Mouse (Mus musculus) embryonic facial prominence, embryonic 10.5 days (tissue): ENCODE measurements around the gene Folr2. TPM values are rescaled to one million over a fixed set of nuclear protein-coding genes. Genes with fewer than 3 reads are reported as not detected.

Experiments
- DNase-seq: peaks from one replicate; pipeline ENCODE4 v3.0.0-alpha.2; 2017; ENCODE audit warnings: low spot score
- H3K27ac ChIP-seq: fragments of 300-500 bp; sonication (generic); replicated peaks from 2 replicates; pipeline ENCODE4 v1.5.1; 2016; ENCODE audit warnings: mild to moderate bottlenecking
- H3K27me3 ChIP-seq: fragments of 300-500 bp; sonication (generic); replicated peaks from 2 replicates; pipeline ENCODE4 v1.6.1; 2016; ENCODE audit warnings: low read depth, mild to moderate bottlenecking; ENCODE audit not compliant: poor library complexity, severe bottlenecking
- H3K36me3 ChIP-seq: fragments of 300-500 bp; sonication (generic); replicated peaks from 2 replicates; pipeline ENCODE4 v1.6.1; 2016; ENCODE audit warnings: mild to moderate bottlenecking, moderate library complexity
- H3K4me1 ChIP-seq: fragments of 300-500 bp; sonication (generic); 2 replicates; pipeline ENCODE4 v1.6.1; 2016
- H3K4me3 ChIP-seq: fragments of 300-500 bp; sonication (generic); 2 replicates; pipeline ENCODE4 v1.5.1; 2016; ENCODE audit warnings: mild to moderate bottlenecking, moderate library complexity
- H3K9me3 ChIP-seq: fragments of 300-500 bp; sonication (generic); 2 replicates; pipeline ENCODE4 v1.6.1; 2016; ENCODE audit warnings: mild to moderate bottlenecking
- WGBS: fragments of 180-500 bp; shearing (Covaris S2); methylation state at CpG from one replicate; pipeline ENCODE4 v1.1.7; 2016; 5-methylcytosine and 5-hydroxymethylcytosine counted together
- polyA plus RNA-seq: library from polyadenylated mRNA; unstranded; fragments of >200 nt; fragmentation: Nextera tagmentation; extraction: Ambion mirVana; gene quantifications from 2 replicates; pipeline ENCODE4 v1.2.1, GENCODE M21; 2016

Folr2 gene
- 0.49 TPM in 1 of 2 replicates, not detected in the other for polyA plus RNA-seq

- WGBS: 92% methylated on average over 4 of the region's 4 CpGs
These were observed at the start of gene Folr2 for GRCm38 (mm10) chr7:101857094-101857493. Gene Folr2, minus strand, starts transcription at chr7:101857194.

GRCm38 (mm10) chr7:101906696-101907095 is 49.7 kb upstream of the Folr2 start:
- Histone ChIP-seq H3K4me1 (peaks cover 21% of the 10 kb centered on the region), H3K36me3 (peaks cover 50% of the 10 kb centered on the region), H3K4me3 (peak overlapping the region; percentile 82), H3K27ac (peak overlapping the region; percentile 97), H3K9me3 (no peaks in the 10 kb centered on the region), H3K27me3 (no peaks in the 10 kb centered on the region)
- DNase-seq: no peak
- 80% methylated on average over 8 of the region's 8 CpGs for WGBS

More at GRCm38 (mm10) chr7:101857094-101857493, at the start of gene Folr2:
- H3K4me1 ChIP-seq: no peaks in the 10 kb centered on the region
- H3K36me3 ChIP-seq: no peaks in the 10 kb centered on the region
- DNase-seq: no peak
- no peaks in the 10 kb centered on the region for H3K9me3 ChIP-seq
- H3K27me3 ChIP-seq: no peaks in the 10 kb centered on the region
- H3K27ac ChIP-seq: no peak within 1 kb of the TSS
- H3K4me3 ChIP-seq: no peak within 1 kb of the TSS

DNA sequence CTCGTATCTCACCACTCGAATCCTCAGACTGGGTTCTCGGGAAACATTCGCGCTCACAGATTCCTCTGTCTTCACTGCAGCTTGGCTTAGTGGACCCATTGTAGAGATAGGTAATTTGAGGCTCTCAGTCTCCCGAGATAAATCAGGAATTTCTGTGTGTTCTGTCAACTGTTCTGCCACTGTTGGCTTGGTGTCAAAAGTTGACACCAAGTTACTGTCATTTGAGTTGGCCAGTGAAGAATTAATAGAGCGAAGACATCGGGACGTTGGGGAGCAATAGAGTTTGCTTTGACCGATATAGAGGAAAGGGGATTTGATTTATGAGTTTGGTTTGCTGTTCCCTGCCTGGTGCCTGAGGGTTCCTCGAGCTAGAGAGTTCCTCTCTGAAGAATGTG is 49.3 kb upstream of the Folr2 start, which contains the start of gene Tomt:
Gene Tomt, minus strand, starts transcription at position 73 of the 395 bp plus-strand sequence.
- Histone ChIP-seq H3K36me3 (peaks cover 46% of the 10 kb centered on the region), H3K4me1 (peaks cover 21% of the 10 kb centered on the region), H3K4me3 (peak within 1 kb of the TSS; percentile 82), H3K27ac (peak within 1 kb of the TSS; percentile 97), H3K9me3 (no peaks in the 10 kb centered on the region), H3K27me3 (no peaks in the 10 kb centered on the region)
- 21% methylated on average over 11 of the region's 11 CpGs for WGBS
- no peak for DNase-seq

- H3K36me3 ChIP-seq: peaks cover 46% of the 10 kb centered on the region
- DNase-seq: peak; percentile 100
- no peaks in the 10 kb centered on the region for H3K27me3 ChIP-seq
- H3K4me3 ChIP-seq: peak within 1 kb of the TSS; percentile 82
- H3K4me1 ChIP-seq: peaks cover 26% of the 10 kb centered on the region
- WGBS: under 1% methylated on average over 61 of the region's 61 CpGs
- peak within 1 kb of the TSS; percentile 97 for H3K27ac ChIP-seq
- no peaks in the 10 kb centered on the region for H3K9me3 ChIP-seq
These were observed 48.7 kb upstream of the Folr2 start, which contains the start of gene Lamtor1 for GRCm38 (mm10) chr7:101905561-101906286. Gene Lamtor1, plus strand, starts transcription at chr7:101905904.

- no peaks in the 10 kb centered on the region for H3K9me3 ChIP-seq
- H3K27ac ChIP-seq: no peak overlapping the region
- H3K4me3 ChIP-seq: no peak overlapping the region
- H3K27me3 ChIP-seq: no peaks in the 10 kb centered on the region
- H3K36me3 ChIP-seq: peaks cover 45% of the 10 kb centered on the region
- no peak for DNase-seq
- peaks cover 32% of the 10 kb centered on the region for H3K4me1 ChIP-seq
These were observed 45.9 kb upstream of the Folr2 start for GRCm38 (mm10) chr7:101902846-101903245.

DNA sequence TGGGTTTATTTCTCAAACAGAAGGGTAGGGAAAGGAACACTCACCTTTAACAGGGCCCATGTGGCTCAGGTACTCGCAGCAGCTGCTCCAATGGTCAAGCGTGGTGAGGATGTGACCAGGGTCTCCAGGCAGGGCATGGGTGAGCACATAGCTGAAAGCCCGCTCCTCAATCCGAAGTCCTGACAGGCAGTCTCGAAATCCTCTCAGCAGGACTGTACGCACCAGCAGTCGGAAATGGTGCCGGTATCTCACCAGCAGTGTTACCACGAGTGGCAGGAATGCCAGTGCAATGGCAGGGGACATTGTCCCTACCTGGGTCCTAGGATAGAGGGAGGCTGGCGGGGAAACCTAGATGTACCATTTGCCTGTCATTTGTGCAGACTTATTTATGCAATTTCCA is 45.0 kb upstream of the Folr2 start:
- no peak overlapping the region for H3K27ac ChIP-seq
- WGBS: 95% methylated on average over 10 of the region's 10 CpGs
- H3K36me3 ChIP-seq: peaks cover 46% of the 10 kb centered on the region
- DNase-seq: no peak
- no peaks in the 10 kb centered on the region for H3K27me3 ChIP-seq
- H3K9me3 ChIP-seq: no peaks in the 10 kb centered on the region
- H3K4me3 ChIP-seq: no peak overlapping the region
- peaks cover 31% of the 10 kb centered on the region for H3K4me1 ChIP-seq

DNA sequence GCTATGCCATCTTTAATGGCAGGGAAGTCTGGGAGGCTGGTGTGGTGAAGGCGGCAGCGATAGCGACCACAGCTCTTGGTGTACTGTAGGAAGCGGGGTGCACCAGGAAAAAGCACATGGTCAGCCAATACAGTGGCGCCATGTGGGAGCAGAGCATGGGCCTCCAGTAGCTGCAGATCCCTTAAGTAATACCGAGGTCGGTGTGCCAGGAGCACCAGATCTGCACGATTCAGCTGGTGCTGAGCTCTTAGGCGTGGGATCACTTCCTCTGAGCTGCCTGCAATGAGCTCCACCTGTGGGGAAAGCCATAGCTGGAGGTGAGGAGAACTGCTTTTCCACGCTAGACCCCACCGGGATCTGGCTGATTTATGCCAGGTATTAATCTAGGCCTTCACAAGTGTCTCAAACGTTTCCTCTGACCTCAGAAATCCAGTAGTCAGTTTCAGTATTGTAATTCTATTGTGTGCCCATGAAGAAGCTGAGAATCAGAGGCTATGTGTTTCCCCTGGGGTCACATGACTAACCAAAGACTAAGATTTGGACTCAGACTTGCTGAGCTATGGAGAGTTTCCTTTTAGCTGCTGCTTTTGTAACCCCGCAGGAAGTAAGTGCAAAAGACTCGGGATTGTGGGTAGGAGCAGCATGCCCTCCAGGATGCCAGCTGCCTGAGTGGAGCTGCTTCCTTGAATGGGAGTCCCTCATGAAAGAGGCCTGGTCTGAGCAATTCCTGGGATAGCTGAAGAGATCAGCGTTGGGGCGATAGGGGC is 43.5 kb upstream of the Folr2 start:
- 0 out of 2 replicates have a peak overlapping the region, but pooled peaks have one; percentile 24 for H3K27ac ChIP-seq
- peaks cover 24% of the 10 kb centered on the region for H3K4me1 ChIP-seq
- no peaks in the 10 kb centered on the region for H3K9me3 ChIP-seq
- no peaks in the 10 kb centered on the region for H3K27me3 ChIP-seq
- no peak for DNase-seq
- peaks cover 46% of the 10 kb centered on the region for H3K36me3 ChIP-seq
- WGBS: 90% methylated on average over 16 of the region's 16 CpGs
- no peak overlapping the region for H3K4me3 ChIP-seq

DNA sequence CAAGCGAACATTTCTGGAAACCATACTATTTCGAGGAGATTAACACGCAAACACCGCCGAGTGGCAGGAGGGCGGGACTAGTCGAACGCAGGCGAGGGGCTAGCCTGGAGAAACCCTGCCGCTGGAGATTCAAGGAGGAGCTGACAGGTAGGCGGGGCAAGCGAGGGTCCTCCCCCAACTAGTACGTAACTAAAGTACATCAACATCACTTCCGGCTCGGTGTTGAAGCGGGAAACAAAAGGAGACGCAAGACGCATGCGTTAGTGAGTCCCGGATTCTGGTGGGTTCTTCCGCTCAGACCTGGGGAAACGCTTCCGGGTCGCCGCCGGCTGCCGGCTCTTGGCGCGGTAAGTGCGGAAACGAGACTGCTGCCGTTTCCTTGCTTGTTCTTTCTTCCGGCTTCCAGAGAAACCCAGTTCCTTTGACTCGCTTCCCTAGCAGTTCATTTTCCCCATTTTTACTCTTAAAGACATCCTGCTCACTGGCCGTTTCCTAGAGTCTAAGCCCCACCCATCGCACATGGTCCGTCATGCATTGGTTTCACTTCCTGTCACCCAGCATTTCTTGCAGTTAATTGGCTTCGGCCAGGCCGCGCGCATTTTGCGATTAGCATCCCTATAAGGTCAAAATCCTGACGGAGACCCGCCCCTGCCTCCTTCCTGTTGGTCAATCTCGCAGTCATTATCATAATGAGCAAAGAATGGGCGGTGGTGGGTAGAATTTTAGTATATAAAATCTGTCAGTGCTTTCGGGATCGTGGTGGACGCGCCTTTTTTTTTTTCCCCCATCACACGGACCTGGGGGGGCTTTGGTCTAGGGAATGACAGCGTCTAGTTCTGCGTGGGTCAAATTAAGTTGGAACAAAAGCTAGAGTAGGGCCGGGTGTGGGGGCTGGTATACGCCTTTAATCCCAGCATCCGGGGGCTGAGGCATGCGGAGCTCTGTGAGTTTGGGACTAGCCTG is 39.4 kb upstream of the Folr2 start:
- peak; percentile 96 for DNase-seq
- Histone ChIP-seq H3K4me1 (peaks cover 20% of the 10 kb centered on the region), H3K36me3 (peaks cover 33% of the 10 kb centered on the region), H3K4me3 (peak overlapping the region; percentile 68), H3K27ac (peak overlapping the region; percentile 95), H3K9me3 (no peaks in the 10 kb centered on the region), H3K27me3 (no peaks in the 10 kb centered on the region)
- WGBS: under 1% methylated on average over 57 of the region's 57 CpGs

DNA sequence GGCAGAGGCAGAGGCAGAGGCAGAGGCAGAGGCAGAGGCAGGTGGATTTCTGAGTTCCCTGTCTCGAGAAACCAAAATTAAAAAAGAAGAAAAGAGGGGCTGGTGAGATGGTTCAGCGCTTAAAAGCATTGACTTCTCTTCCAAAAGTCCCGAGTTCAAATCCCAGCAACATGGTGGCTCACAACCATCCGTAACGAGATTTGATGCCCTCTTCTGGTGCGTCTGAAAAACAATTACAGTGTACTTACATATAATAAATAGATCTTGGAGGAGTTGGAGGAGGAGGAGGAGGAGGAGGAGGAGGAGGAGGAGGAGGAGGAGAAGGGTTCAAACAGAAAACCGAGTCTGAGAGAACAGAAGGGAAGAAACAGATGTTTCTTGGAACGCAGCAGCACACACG is 38.7 kb upstream of the Folr2 start:
- Histone ChIP-seq H3K27me3 (no peaks in the 10 kb centered on the region), H3K4me3 (peak overlapping the region; percentile 68), H3K9me3 (no peaks in the 10 kb centered on the region), H3K36me3 (peaks cover 27% of the 10 kb centered on the region), H3K27ac (peak overlapping the region; percentile 95), H3K4me1 (peaks cover 14% of the 10 kb centered on the region)
- DNase-seq: no peak
- WGBS: 38% methylated on average over 9 of the region's 9 CpGs

DNA sequence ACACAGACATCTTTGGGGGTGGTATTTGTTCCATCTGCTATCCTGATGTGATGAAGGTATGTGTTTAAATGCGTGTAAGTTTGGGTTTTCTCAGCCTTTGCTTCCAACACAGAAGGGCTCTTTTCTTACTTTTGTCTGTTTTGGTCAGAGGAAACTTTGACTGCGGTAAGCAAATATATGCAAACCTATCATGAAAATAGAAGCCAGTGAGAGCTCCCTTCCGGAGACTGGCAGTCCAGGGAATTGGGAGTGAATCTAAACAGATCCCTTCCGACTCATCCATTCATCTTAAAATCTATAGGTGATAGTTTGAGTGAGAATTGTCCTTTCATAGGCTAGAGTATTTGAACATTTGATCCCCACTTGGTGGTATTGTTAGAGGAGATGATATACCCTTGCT is 31.5 kb upstream of the Folr2 start:
- H3K4me3 ChIP-seq: no peak overlapping the region
- no peaks in the 10 kb centered on the region for H3K4me1 ChIP-seq
- no peaks in the 10 kb centered on the region for H3K9me3 ChIP-seq
- no peak for DNase-seq
- no peaks in the 10 kb centered on the region for H3K36me3 ChIP-seq
- 85% methylated on average over 4 of the region's 4 CpGs for WGBS
- no peak overlapping the region for H3K27ac ChIP-seq
- H3K27me3 ChIP-seq: no peaks in the 10 kb centered on the region

- no peaks in the 10 kb centered on the region for H3K27me3 ChIP-seq
- DNase-seq: no peak
These were observed 29.3 kb upstream of the Folr2 start for GRCm38 (mm10) chr7:101886274-101886673.

DNA sequence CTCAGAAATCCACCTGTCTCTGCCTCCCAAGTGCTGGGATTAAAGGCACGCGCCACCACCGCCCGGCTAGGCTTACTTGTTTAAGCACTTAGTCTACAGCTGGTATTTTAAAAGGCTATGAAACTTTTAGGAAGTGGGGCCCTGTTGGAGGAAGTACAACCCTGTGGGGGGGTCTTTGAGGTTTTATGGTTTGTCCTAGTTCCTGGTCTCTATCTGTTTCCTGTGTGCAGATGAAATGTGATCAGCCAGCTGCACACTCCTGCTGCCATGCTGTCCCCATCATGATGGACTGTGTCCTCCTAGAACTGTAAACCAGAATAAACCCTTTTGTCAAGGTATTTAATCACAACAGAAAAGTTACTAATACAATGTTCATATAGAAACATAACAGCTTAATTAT is 27.2 kb upstream of the Folr2 start:
- 91% methylated on average over 4 of the region's 4 CpGs for WGBS
- no peak overlapping the region for H3K4me3 ChIP-seq
- H3K9me3 ChIP-seq: no peaks in the 10 kb centered on the region
- no peak overlapping the region for H3K27ac ChIP-seq
- H3K36me3 ChIP-seq: no peaks in the 10 kb centered on the region
- H3K27me3 ChIP-seq: no peaks in the 10 kb centered on the region
- H3K4me1 ChIP-seq: no peaks in the 10 kb centered on the region
- no peak for DNase-seq

More at GRCm38 (mm10) chr7:101886274-101886673, 29.3 kb upstream of the Folr2 start:
- WGBS: 87% methylated on average over 6 of the region's 6 CpGs
- no peak overlapping the region for H3K27ac ChIP-seq
- H3K4me1 ChIP-seq: no peaks in the 10 kb centered on the region
- no peak overlapping the region for H3K4me3 ChIP-seq
- no peaks in the 10 kb centered on the region for H3K36me3 ChIP-seq
- H3K9me3 ChIP-seq: no peaks in the 10 kb centered on the region
